Mouse (Mus musculus): ENCODE measurements at regions not wholly inside any gene's neighbourhood (a gene's known extent, or its start where the extent isn't known, plus 50 kb on each side); places are given as distances from the start of the nearest gene placed in this dataset.

GRCm38 (mm10) chr13:44399370-44399685 lies 329.9 kb upstream of the Jarid2 start:
- TF ChIP-seq GATA1 (IDR thresholded peaks at IDR 0.05; ENCODE audit: low read length) (no peak), TAL1 (IDR thresholded peaks at IDR 0.05; ENCODE audit: low read length) (no peak)

Measured in erythroblast, embryonic 14.5 days (primary cell).